Mouse (Mus musculus) cerebellum, postnatal 25 days (tissue): ENCODE results near the gene Pde3a.

Source experiments
- DNase-seq, 2 experiments: peaks; one replicate each; pipeline ENCODE4 v3.0.0; 2021; ENCODE audit warnings: mixed read lengths in 2 of 2

Pde3a gene

GRCm38 (mm10) chr6:141328071-141328470, 79.0 kb downstream of the Pde3a start:
- DNase-seq: no peak

DNA sequence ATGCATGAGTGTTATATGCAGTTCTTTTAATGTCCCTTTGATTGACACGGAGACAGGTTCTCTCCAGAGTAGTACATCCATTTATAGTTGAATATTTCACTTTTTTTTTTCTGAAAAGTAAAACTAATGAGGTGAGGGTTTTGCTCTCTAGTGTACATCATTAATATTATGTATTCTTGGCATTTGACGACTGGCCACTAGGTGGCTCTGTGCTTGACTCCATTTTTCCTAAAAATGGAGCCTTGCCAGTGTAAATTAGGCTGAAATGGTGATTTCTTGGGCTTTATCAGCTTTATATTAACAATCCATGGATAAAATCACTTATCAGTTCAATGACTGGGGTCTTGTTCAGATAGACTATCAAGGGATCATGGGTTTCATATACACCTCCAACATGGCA, 82.4 kb downstream of the Pde3a start:
- no peak for DNase-seq

DNA sequence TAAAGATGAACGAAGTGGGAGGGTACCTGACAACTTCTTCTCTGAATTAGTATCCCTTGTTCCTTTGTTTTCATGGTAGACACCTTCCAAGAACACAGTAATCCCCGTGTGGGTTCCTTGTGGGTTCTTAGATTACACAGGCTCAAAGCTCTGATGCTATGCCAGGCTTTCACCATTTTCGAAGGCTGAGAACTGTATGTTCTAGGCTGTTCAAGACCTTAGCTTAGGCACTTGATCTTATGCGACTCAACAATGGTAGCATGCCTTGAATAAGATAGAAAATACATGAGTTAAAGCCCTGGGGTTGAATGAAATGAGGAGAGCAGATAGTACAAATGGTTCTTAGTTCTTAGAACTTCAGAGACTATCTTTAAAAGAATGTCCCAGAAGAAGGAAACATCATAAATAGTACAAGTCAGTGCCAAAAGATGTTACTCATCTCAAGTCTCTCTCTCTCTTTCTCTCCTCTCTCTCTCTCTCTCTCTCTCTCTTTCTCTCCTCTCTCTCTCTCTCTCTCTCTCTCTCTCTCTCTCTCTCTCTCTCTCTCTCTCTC, 83.6 kb downstream of the Pde3a start:
- DNase-seq: no peak

GRCm38 (mm10) chr6:141333245-141333644, 84.2 kb downstream of the Pde3a start:
- DNase-seq: no peak

DNA sequence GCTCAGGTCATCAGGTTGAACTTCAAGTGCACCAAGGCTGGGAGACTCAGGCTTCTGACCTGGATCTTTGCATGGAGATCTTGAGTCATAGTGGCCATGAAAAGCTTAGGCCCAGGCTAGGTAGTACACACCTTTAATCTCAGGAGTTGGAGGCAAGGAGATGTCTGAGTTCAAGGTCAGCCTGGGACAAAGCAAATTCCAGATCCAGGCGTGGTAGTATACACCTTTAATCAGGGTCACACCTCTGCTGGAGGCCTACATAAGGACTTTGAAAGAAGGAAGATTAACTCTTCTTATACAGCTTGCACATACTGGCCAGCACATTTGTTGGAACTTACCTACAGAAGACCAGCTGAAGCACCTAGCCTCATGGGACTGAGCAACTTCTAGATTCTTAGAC, 86.8 kb downstream of the Pde3a start:
- no peak for DNase-seq

DNA sequence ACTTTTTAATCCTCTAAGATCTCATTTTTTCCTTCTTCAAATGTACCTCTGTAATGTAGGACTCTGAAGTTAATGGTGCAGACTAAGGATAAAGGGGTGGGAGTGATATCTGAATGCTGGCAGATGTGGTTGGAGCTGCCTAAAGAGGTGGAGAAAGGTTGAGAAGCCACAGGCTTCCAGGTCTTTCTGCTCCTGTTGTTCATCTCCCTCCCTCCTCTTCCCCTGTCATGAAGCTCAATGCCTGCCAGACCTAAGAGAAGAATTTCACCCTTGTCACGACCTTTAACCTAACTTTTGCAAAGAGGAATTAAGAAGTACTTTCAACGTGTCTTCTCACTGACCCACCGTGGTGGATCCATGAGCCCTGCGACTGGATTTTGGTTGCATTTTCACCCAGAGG, 87.4 kb downstream of the Pde3a start:
- no peak for DNase-seq

GRCm38 (mm10) chr6:141337673-141338072, 88.6 kb downstream of the Pde3a start:
- DNase-seq: peak in 1 of 2 experiments; percentile 15

DNA sequence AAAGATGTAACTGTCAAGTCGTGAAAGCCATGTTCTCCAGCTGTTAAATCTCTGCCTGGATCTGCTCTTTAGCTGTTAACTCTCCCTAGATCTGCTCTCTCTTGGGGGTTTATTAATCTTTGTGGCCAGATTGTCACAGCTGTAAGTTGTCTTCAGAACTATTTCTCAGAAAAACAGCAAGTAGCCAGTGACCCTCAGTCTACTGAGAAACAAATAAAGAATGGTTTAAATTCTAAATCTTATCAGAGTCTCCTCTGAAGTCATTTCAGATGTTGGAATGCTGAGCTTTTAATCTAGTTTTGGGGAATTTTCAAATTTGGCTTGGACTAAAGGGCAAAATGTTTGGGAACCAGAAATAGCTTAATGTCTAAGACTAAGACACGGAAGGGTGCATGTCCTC, 92.3 kb downstream of the Pde3a start:
- DNase-seq: no peak

DNA sequence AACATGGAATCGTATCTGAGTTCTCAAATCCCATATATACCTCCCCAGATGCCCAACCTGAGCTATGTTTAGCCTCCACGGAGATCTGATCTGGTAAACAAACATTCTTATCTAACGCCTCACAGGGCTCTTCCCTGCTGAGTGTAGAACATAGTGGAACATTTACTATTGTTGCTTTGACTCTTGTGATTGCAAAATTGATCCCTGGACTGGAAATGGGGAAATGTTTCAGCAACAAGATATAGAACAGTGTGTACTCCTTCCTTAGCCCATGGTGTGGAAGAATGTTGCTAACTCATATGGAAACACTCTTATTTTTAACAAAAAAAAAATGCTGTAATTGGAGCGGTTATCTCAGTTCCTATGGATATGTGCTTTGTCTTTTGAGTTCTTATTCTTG, 98.8 kb downstream of the Pde3a start:
- no peak for DNase-seq

GRCm38 (mm10) chr6:141348542-141348941, 99.5 kb downstream of the Pde3a start:
- DNase-seq: no peak

DNA sequence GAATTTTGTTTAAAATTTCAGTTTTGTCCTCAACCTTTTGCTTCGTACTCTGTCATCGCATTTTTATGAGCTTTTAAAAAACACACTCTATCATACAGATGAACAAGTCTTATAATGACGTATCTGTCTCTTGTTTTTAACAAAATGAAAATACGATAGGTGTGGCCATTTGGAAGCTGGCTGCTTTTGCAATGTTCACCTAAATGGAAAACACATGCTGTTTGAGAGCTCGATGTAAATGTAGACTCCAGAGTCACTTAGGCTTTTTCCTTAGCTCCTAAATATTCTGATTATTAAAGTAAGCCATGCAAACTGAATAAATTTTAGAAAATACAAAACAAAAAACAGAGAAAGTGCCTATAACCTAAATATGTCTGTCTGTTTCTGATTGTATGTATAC, 101.2 kb downstream of the Pde3a start:
- DNase-seq: no peak

DNA sequence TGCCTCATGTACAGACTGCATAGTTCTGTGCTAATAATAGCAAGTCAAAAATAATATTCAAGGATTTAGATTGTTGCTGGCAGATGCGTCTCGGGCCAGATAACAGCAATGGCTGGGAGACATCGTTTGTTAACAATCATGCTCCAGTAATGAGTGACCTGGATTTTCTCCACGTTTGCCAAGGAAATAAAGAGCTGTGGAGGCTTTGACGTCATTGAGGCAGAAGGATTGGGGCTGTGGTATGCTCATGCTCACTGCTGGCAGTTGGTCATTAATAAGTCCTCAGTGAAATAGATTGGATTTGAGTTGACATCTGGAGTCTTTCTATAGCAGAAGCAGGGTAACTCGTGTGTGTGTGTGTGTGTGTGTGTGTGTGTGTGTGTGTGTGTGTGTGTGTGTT, 103.2 kb downstream of the Pde3a start:
- DNase-seq: no peak

- DNase-seq: no peak
Observed at GRCm38 (mm10) chr6:141363664-141364063, 114.6 kb downstream of the Pde3a start.

GRCm38 (mm10) chr6:141367037-141367436, 118.0 kb downstream of the Pde3a start:
- DNase-seq: no peak

DNA sequence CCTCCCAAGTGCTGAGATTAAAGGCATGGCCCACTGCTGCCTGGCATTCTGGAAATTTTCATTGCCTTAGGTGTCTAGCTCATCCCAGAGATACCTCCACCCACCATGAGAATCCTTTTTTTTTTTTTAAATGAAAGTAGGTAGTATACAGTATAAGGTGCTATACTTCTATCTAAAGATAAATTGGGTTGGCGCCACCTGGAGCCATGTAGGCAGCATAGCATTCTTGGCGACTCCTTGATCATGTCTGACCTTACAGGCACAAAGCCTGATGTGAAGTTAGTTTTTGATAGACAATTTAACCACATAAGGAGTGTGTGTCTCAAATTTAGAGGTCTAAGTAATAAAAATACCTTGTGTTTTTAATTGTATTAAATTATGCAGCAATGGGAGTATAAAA, 123.6 kb downstream of the Pde3a start:
- peak in 1 of 2 experiments; percentile 49 for DNase-seq

GRCm38 (mm10) chr6:141374469-141375057, 125.5 kb downstream of the Pde3a start:
- peak in 1 of 2 experiments; percentile 60 for DNase-seq

- peak in 1 of 2 experiments; percentile 43 for DNase-seq
Observed at GRCm38 (mm10) chr6:141375155-141375554, 126.1 kb downstream of the Pde3a start.

- DNase-seq: no peak
Observed at GRCm38 (mm10) chr6:141380927-141381326, 131.9 kb downstream of the Pde3a start.

DNA sequence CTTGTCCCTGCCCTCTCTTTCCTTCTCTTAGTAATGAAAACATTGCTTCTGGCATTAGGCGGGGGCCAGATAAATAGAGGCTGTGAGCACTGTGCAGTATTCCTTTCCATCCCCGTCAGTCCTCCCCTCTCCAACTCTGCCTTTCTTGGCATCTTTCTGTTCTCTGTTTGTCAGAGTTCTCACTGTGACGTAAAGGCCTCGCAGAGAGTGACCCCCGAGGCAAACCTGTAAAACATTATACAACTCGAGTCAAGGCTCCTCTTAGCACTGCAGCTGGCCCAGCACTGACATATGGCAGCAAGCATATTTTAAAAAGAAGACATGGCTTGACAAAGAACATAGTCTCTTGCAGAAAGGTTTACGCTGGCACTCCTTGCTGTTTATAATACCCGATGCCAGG, 132.4 kb downstream of the Pde3a start:
- no peak for DNase-seq

- DNase-seq: no peak
Observed at GRCm38 (mm10) chr6:141381881-141382370, 132.9 kb downstream of the Pde3a start.

- DNase-seq: no peak
Observed at GRCm38 (mm10) chr6:141388104-141388503, 139.0 kb downstream of the Pde3a start.

DNA sequence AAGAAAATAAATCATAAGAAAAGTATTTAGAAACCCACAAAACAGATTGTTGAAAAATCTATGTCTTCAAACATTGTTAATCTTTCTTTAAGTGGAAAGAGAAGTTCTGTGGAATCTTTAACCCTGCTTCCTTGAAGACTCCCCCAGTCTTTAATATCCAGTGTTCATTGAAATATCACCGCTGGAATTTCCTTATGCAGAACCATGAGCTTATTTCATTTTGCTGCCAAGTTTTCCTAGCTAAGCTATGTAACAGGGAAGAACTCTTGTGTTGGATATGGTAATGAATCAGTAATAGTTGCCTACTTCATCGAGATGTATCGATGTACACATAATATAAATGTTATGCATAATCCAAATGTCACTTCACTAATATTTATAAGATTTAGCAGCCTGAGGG, 146.9 kb downstream of the Pde3a start:
- no peak for DNase-seq

- DNase-seq: no peak
Observed at GRCm38 (mm10) chr6:141399411-141399810, 150.3 kb downstream of the Pde3a start.

DNA sequence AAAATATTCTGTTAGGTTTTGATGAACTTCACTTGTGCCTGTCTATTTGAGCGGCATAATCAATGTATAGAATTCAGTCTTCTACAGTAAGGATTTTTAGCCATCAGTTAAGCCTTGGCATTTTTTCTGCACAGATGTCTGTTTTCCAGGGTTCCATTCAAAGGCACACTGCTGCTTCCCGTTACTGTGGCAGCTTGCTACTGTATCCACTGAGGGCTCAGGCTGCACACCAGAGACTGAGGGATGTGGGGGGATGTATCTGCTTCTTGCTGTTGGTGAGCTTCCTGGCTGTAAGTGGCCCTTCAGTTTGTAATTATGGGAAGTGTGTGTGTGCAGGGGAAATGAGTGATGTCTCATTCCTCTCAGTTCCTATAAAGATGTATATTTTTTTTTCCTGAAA, 154.9 kb downstream of the Pde3a start:
- no peak for DNase-seq

DNA sequence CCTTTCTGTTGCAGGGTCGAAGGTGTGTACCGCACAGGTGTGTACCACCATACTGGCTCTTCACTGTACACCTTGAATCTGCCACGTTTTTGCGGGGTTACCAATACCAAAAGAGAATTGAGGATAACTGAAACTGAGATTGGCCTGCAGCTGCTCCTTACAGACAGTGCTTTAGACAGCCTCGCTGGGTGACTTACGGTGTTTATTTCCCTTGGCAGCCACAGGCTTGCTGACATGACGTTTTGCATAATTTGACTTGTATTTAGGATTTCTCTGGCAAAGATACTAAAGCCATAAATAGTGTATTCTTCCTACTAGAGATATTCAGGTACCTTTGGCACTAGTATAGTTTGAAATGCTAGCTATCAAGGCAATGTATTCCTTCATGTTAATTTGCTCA, 155.6 kb downstream of the Pde3a start:
- DNase-seq: no peak
